Mouse (Mus musculus): Measurements from ENCODE around the gene Aqp6. TPM values are rescaled to one million over a fixed set of nuclear protein-coding genes. Genes with fewer than 3 reads are reported as not detected.

Gene Aqp6
- polyA plus RNA-seq, 1 experiment from 2014 or later: 0.20 TPM

- peak overlapping the region; percentile 49 for H3K4me2 ChIP-seq (replicated peaks)
- no peaks in the 10 kb centered on the region for H3K9me3 ChIP-seq
- H3K9ac ChIP-seq (replicated peaks): no peak overlapping the region
- 78% methylated on average over 10 of the region's 10 CpGs for WGBS
- no peak overlapping the region for H3K27ac ChIP-seq (replicated peaks)
- peaks cover 49% of the 10 kb centered on the region for H3K4me1 ChIP-seq
- peak overlapping the region; percentile 93 for H3K4me3 ChIP-seq
- ATAC-seq (ENCODE audit: low FRiP score, low read depth): no peak
- H3K36me3 ChIP-seq: no peaks in the 10 kb centered on the region
- H3K27me3 ChIP-seq: peaks cover 44% of the 10 kb centered on the region
These were observed 51.0 kb downstream of the Aqp6 start for GRCm38 (mm10) chr15:99651984-99652872.

GRCm38 (mm10) chr15:99653291-99653690, 52.1 kb downstream of the Aqp6 start:
- WGBS: 9% methylated on average over 8 of the region's 8 CpGs

DNA sequence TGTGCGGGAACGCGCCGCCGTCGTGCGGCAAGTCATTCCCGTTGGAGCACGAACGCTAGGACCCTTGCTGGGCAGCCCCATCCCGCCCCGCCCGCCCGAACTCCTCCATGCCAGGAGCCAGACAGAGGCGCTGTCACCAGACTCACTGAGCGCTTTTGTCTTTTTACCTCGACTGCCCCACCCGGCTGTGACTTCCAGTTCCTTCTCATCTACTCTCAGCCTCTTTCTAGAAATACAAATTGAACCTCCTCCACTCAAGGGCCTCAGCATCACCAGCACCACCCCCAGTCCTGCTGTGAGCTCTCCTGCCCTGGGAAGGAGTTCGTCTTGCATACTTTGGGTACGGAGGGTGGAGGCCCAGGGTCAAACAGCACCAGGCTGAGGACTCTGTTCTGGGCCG, 52.7 kb downstream of the Aqp6 start:
- no peak overlapping the region for H3K27ac ChIP-seq (replicated peaks)
- H3K4me1 ChIP-seq: peaks cover 36% of the 10 kb centered on the region
- H3K36me3 ChIP-seq: no peaks in the 10 kb centered on the region
- H3K27me3 ChIP-seq: peaks cover 44% of the 10 kb centered on the region
- no peaks in the 10 kb centered on the region for H3K9me3 ChIP-seq
- peak overlapping the region; percentile 46 for H3K4me2 ChIP-seq (replicated peaks)
- H3K9ac ChIP-seq (replicated peaks): peak overlapping the region; percentile 21; the same call in 1 of the 2 replicates
- no peak for ATAC-seq (ENCODE audit: low FRiP score, low read depth)
- WGBS: 4% methylated on average over 21 of the region's 21 CpGs
- peak overlapping the region; percentile 22 for H3K4me3 ChIP-seq

More at GRCm38 (mm10) chr15:99653291-99653690, 52.1 kb downstream of the Aqp6 start:
- peaks cover 39% of the 10 kb centered on the region for H3K4me1 ChIP-seq
- 0 out of 2 replicates have a peak overlapping the region, but pooled peaks have one; percentile 21 for H3K9ac ChIP-seq (replicated peaks)
- H3K36me3 ChIP-seq: no peaks in the 10 kb centered on the region
- peak overlapping the region; percentile 46 for H3K4me2 ChIP-seq (replicated peaks)
- H3K4me3 ChIP-seq: peak overlapping the region; percentile 22; the same call in 1 of the 2 replicates
- no peak overlapping the region for H3K27ac ChIP-seq (replicated peaks)
- peaks cover 44% of the 10 kb centered on the region for H3K27me3 ChIP-seq
- no peak for ATAC-seq (ENCODE audit: low FRiP score, low read depth)
- no peaks in the 10 kb centered on the region for H3K9me3 ChIP-seq

Other genes with a start within 250 kb of the Aqp6 start
- gene Fmnl3, start 230.9 kb upstream of the Aqp6 start, polyA plus RNA-seq (2016; fragmentation: Nextera tagmentation; extraction: Ambion mirVana): 15.1 and 16.4 TPM in 2 replicates
- gene Tmbim6, start 208.5 kb upstream of the Aqp6 start, polyA plus RNA-seq (2016; fragmentation: Nextera tagmentation; extraction: Ambion mirVana): 251 and 255 TPM in 2 replicates
- gene Nckap5l, start 143.7 kb upstream of the Aqp6 start, polyA plus RNA-seq (2016; fragmentation: Nextera tagmentation; extraction: Ambion mirVana): 12.9 and 15.8 TPM in 2 replicates
- 19.9 and 20.1 TPM in 2 replicates for gene Bcdin3d, start 126.7 kb upstream of the Aqp6 start, polyA plus RNA-seq (2016; fragmentation: Nextera tagmentation; extraction: Ambion mirVana)
- gene Faim2, start 73.2 kb upstream of the Aqp6 start, polyA plus RNA-seq (2016; fragmentation: Nextera tagmentation; extraction: Ambion mirVana): 2.0 and 3.1 TPM in 2 replicates
- not detected in 2 replicates for gene Aqp2, start 22.3 kb upstream of the Aqp6 start, polyA plus RNA-seq (2016; fragmentation: Nextera tagmentation; extraction: Ambion mirVana)
- 0.50 and 1.0 TPM in 2 replicates for gene Aqp5, start 10.6 kb upstream of the Aqp6 start, polyA plus RNA-seq (2016; fragmentation: Nextera tagmentation; extraction: Ambion mirVana)
- 223 TPM in 2 replicates for gene Racgap1, start 50.3 kb downstream of the Aqp6 start, polyA plus RNA-seq (2016; fragmentation: Nextera tagmentation; extraction: Ambion mirVana)
- gene Asic1, start 69.0 kb downstream of the Aqp6 start, polyA plus RNA-seq (2016; fragmentation: Nextera tagmentation; extraction: Ambion mirVana): 36.0 and 43.7 TPM in 2 replicates
- gene Smarcd1, start 100.7 kb downstream of the Aqp6 start, polyA plus RNA-seq (2016; fragmentation: Nextera tagmentation; extraction: Ambion mirVana): 141 and 157 TPM in 2 replicates
- not detected in 2 replicates for gene Gm17349, start 104.1 kb downstream of the Aqp6 start, polyA plus RNA-seq (2016; fragmentation: Nextera tagmentation; extraction: Ambion mirVana)
- 0.75 and 0.96 TPM in 2 replicates for gene Gpd1, start 116.1 kb downstream of the Aqp6 start, polyA plus RNA-seq (2016; fragmentation: Nextera tagmentation; extraction: Ambion mirVana)
- gene Cox14, start 124.2 kb downstream of the Aqp6 start, polyA plus RNA-seq (2016; fragmentation: Nextera tagmentation; extraction: Ambion mirVana): 156 and 164 TPM in 2 replicates
- 57.4 and 59.6 TPM in 2 replicates for gene Cers5, start 171.5 kb downstream of the Aqp6 start, polyA plus RNA-seq (2016; fragmentation: Nextera tagmentation; extraction: Ambion mirVana)